Mouse (Mus musculus) cerebral cortex, adult 2 months (tissue): ENCODE measurements around the gene Olfr463.

ENCODE experiments used
- WGBS: fragments of 180-500 bp; shearing (Covaris S2); methylation state at CpG from one replicate; pipeline ENCODE4 v1.1.7; 2018; 5-methylcytosine and 5-hydroxymethylcytosine counted together

The Olfr463 gene

GRCm38 (mm10) chr11:87847884-87848283 lies 49.3 kb downstream of the Olfr463 start:
- WGBS: 68% methylated on average over 6 of the region's 6 CpGs

- 89% methylated on average over 12 of the region's 12 CpGs for WGBS
Measured at GRCm38 (mm10) chr11:87846968-87847600, 50.1 kb downstream of the Olfr463 start.
